Mouse (Mus musculus) forebrain, postnatal 0 days (tissue): ENCODE measurements at regions not wholly inside any gene's neighbourhood (a gene's known extent, or its start where the extent isn't known, plus 50 kb on each side); places are given as distances from the start of the nearest gene placed in this dataset.

ENCODE experiments used
- ATAC-seq: fragments of 200-750 bp; cut with Nextera tagmentation; 2 replicates; pipeline ENCODE4 v1.8.0; 2017; ENCODE audit warnings: mild to moderate bottlenecking, moderate library complexity
- DNase-seq: peaks from one replicate; pipeline ENCODE4 v3.0.0-alpha.2; 2015
- H3K27ac ChIP-seq: fragments of 300-500 bp; sonication (generic); 2 replicates; pipeline ENCODE4 v1.5.1; 2014; ENCODE audit warnings: low read depth, mild to moderate bottlenecking, antibody characterized with exemption, low read length, moderate library complexity, mixed read lengths
- H3K27me3 ChIP-seq: fragments of 300-500 bp; sonication (generic); 2 replicates; pipeline ENCODE4 v1.6.1; 2014; ENCODE audit warnings: mild to moderate bottlenecking, low read length, mixed read lengths; ENCODE audit not compliant: insufficient read depth
- H3K36me3 ChIP-seq: fragments of 300-500 bp; sonication (generic); 2 replicates; pipeline ENCODE4 v1.6.1; 2014; ENCODE audit warnings: mild to moderate bottlenecking, moderate library complexity; ENCODE audit not compliant: insufficient read depth
- H3K4me1 ChIP-seq: fragments of 300-500 bp; sonication (generic); 2 replicates; pipeline ENCODE4 v1.6.1; 2014; ENCODE audit warnings: antibody characterized with exemption; ENCODE audit not compliant: insufficient read depth
- H3K4me2 ChIP-seq: fragments of 300-500 bp; sonication (generic); 2 replicates; pipeline ENCODE4 v1.6.1; 2014; ENCODE audit warnings: low read depth, mild to moderate bottlenecking, moderate library complexity
- H3K4me3 ChIP-seq: fragments of 300-500 bp; sonication (generic); 2 replicates; pipeline ENCODE4 v1.5.1; 2014; ENCODE audit warnings: low read depth, low read length, mixed read lengths
- H3K9ac ChIP-seq: fragments of 300-500 bp; sonication (generic); 2 replicates; pipeline ENCODE4 v1.6.1; 2014; ENCODE audit warnings: mild to moderate bottlenecking
- H3K9me3 ChIP-seq: fragments of 300-500 bp; sonication (generic); 2 replicates; pipeline ENCODE4 v1.6.1; 2016; ENCODE audit warnings: low read length
- CTCF ChIP-seq: sonication (generic); IDR thresholded peaks from 2 replicates; pipeline ENCODE4 v1.5.1; 2016; ENCODE audit warnings: antibody characterized with exemption, control low read depth, low read depth
- WGBS: fragments of 180-500 bp; shearing (Covaris S2); extraction: QIAGEN DNeasy Blood & Tissue Kit; methylation state at CpG from one replicate; pipeline ENCODE4 v1.1.7; 2014; 5-methylcytosine and 5-hydroxymethylcytosine counted together

DNA sequence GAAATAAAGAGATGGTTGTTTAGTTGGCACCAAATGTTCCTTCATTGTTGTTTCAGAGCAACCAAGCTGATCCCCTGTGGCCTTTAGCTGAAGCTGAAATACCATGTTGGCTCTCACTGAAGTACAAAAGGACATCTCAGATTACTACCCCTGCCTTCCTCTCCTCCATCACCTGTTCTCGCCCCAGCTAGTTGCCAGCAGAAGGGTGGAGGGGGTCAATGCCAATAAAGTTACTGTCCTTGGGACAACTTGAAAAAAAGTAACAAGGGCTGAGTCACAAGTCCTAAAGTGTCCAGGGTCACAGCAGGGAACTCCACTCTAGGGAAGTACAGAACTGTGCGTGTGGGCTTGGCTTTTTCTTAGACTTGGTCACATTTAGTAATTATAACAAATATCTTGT is 216.0 kb downstream of the Lnpk start:
- DNase-seq (no peak), ATAC-seq (no peak)
- no peaks in the 10 kb centered on the region for H3K27me3 ChIP-seq
- no peaks in the 10 kb centered on the region for H3K4me1 ChIP-seq
- H3K27ac ChIP-seq: no peak overlapping the region
- WGBS: 93% methylated on average over 2 of the region's 2 CpGs
- H3K36me3 ChIP-seq: no peaks in the 10 kb centered on the region
- no peak overlapping the region for H3K4me3 ChIP-seq
- no peak overlapping the region for H3K4me2 ChIP-seq
- TF ChIP-seq CTCF: no peak
- no peak overlapping the region for H3K9ac ChIP-seq
- no peaks in the 10 kb centered on the region for H3K9me3 ChIP-seq

DNA sequence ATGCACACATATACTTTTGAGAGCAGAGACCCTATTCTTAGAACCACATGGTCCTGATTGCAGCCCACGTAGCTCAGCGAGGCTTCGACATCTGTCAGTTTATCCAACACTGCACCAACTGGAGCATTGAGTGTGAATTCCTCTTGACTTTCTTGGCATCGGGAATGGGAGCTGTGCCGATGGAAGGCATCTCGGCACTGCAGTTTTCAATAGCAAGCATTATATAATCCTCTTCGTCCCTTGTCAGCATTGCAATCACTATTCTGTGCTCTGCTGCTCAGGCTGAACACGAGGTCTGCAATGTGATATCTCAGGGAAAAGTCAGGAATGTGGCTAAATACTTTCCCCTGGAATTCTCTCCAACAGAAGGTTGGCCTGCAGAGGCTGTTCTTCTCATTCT is 224.6 kb downstream of the Lnpk start:
- no peak overlapping the region for H3K4me3 ChIP-seq
- no peaks in the 10 kb centered on the region for H3K36me3 ChIP-seq
- no peaks in the 10 kb centered on the region for H3K9me3 ChIP-seq
- ATAC-seq: peak; percentile 61
- H3K27ac ChIP-seq: no peak overlapping the region
- WGBS: 42% methylated on average over 8 of the region's 8 CpGs
- no peaks in the 10 kb centered on the region for H3K4me1 ChIP-seq
- DNase-seq: peak; percentile 39
- no peak overlapping the region for H3K9ac ChIP-seq
- TF ChIP-seq CTCF: no peak
- H3K4me2 ChIP-seq: no peak overlapping the region
- H3K27me3 ChIP-seq: no peaks in the 10 kb centered on the region

DNA sequence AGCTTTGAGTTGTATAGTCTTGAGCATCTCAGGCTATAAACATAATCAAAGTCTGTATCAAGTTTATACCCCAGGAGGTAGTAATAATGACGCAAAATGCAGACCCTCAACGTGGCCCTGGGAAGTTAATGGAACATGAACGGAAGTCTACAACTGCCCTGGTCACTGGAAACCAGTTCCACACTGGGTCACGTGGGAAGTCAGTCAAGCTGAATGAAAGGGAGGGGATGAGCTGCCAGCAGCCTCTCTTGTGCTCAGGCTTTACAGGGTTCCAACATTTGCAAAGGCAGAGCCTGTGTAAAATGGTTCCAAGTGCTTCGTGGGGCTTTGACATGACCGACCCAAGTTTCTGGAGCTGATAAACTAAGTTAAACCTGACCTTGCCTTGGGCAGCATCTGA is 229.4 kb downstream of the Lnpk start:
- H3K9ac ChIP-seq: no peak overlapping the region
- no peak overlapping the region for H3K4me2 ChIP-seq
- no peak overlapping the region for H3K27ac ChIP-seq
- TF ChIP-seq CTCF: no peak
- WGBS: 48% methylated on average over 6 of the region's 6 CpGs
- no peak; the same call in 1 of the 2 replicates for ATAC-seq
- no peaks in the 10 kb centered on the region for H3K27me3 ChIP-seq
- peak; percentile 7 for DNase-seq
- no peaks in the 10 kb centered on the region for H3K4me1 ChIP-seq
- no peaks in the 10 kb centered on the region for H3K9me3 ChIP-seq
- no peak overlapping the region for H3K4me3 ChIP-seq
- H3K36me3 ChIP-seq: no peaks in the 10 kb centered on the region

DNA sequence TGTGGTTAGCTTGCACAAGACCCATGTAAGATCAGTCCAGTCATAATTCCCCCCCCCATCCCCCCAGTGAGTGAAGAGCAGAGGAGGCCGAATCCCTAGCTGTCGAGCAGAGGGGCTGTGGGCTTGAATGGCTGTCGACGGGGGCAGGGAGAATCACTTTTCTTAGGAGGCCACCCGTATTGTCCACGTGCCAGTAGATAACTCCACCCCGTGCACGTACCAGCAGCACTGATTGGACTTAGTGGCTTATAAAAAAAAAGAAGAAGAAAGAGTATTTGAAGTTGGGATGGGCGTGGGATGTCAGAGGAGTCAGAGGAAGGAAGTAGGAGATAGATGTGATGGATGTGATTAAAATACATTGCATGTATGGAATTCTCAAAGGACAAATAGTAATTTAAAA is 272.9 kb downstream of the Lnpk start:
- H3K4me3 ChIP-seq: no peak overlapping the region
- ATAC-seq (no peak), DNase-seq (no peak)
- H3K9ac ChIP-seq: no peak overlapping the region
- no peak for TF ChIP-seq CTCF
- H3K27ac ChIP-seq: no peak overlapping the region
- no peak overlapping the region for H3K4me2 ChIP-seq
- H3K36me3 ChIP-seq: no peaks in the 10 kb centered on the region
- H3K27me3 ChIP-seq: no peaks in the 10 kb centered on the region
- WGBS: 89% methylated on average over 9 of the region's 9 CpGs
- no peaks in the 10 kb centered on the region for H3K4me1 ChIP-seq
- H3K9me3 ChIP-seq: no peaks in the 10 kb centered on the region

DNA sequence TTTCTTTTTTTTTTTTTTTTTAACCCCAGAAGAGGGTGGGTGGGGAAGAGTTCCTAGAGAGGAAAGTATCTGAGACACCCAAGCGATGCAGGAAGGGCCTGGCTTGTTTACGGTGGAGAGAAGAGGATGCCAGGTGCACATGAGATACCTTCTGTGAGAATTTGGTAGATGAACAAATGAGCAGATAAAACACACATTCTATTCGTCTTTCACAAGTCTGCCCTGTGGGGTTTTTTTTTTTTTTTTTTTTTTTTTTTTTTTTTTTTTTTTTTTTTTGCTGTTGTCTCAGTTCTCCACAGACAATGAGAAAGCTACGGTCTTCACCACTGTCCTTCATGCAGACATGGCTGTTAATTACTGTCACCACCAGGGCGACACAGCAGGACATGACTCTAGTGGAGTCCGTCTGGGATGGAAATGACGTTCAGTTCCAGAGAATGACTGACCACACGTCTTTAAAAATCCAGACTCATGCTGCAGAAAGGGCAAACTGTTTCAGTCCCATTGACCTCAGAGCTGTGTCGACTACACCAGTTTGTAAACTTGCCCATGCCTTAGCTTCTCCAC is 278.3 kb downstream of the Lnpk start:
- peaks cover 5% of the 10 kb centered on the region for H3K4me1 ChIP-seq
- peak overlapping the region; percentile 28 for H3K9ac ChIP-seq
- H3K9me3 ChIP-seq: no peaks in the 10 kb centered on the region
- H3K27me3 ChIP-seq: peaks cover 5% of the 10 kb centered on the region
- no peak overlapping the region for H3K27ac ChIP-seq
- no peaks in the 10 kb centered on the region for H3K36me3 ChIP-seq
- peak; percentile 14 for TF ChIP-seq CTCF
- ATAC-seq (no peak), DNase-seq (no peak)
- peak overlapping the region; percentile 59 for H3K4me2 ChIP-seq
- WGBS: 14% methylated on average over 9 of the region's 9 CpGs
- peak overlapping the region; percentile 34 for H3K4me3 ChIP-seq

DNA sequence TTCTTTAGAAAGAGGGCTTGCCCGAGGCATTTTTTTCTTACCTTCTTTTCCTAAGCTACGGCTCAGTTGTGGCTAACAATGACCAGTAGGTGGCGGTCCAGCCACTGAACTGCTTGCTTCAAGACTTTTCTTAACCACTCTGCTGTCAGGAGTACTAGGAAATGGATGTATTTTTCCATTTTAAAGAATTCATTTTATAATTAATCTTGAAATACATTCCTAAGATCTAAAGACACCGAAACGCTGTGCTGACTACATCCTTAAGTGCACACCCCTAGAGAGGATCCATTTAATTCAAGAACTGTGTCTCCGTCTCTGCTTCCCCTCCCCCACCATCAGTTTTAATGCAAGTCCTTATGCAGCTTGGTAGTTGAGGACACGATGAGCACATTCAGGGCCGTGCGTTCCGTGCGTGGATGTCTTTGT is 278.9 kb downstream of the Lnpk start:
- WGBS: 2% methylated on average over 11 of the region's 11 CpGs

DNA sequence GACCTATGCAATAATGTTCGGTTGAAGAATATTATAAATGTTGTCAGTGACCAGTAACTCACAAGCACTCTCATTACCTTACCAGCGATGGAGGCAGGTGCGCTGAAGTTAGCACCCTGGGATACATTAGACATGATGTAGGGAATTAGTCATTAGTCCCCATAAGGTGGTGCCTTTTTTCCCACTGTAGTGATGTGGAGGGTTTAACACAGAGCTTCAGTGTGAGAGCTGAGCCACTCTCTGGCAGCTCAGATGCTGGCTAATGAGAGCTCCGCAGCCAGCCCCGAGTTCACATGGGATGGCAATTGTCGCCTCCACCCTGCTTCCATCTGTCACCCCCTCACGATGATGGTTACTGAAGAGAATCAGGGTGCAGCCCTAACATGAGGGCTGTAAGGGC is 286.6 kb downstream of the Lnpk start:
- ATAC-seq (no peak), DNase-seq (no peak)
- no peak overlapping the region for H3K27ac ChIP-seq
- H3K27me3 ChIP-seq: peaks cover 3% of the 10 kb centered on the region; the same call in 1 of the 2 replicates
- no peaks in the 10 kb centered on the region for H3K36me3 ChIP-seq
- peaks cover 4% of the 10 kb centered on the region for H3K4me1 ChIP-seq
- no peaks in the 10 kb centered on the region for H3K9me3 ChIP-seq
- no peak overlapping the region for H3K4me3 ChIP-seq
- 78% methylated on average over 7 of the region's 7 CpGs for WGBS
- TF ChIP-seq CTCF: no peak
- H3K4me2 ChIP-seq: no peak overlapping the region
- no peak overlapping the region for H3K9ac ChIP-seq

More for the DNA sequence above, 278.9 kb downstream of the Lnpk start:
- peaks cover 5% of the 10 kb centered on the region for H3K4me1 ChIP-seq
- H3K9ac ChIP-seq: peak overlapping the region; percentile 28; the same call in 1 of the 2 replicates
- DNase-seq: peak; percentile 91
- no peaks in the 10 kb centered on the region for H3K36me3 ChIP-seq
- no peaks in the 10 kb centered on the region for H3K9me3 ChIP-seq
- peak overlapping the region; percentile 34 for H3K4me3 ChIP-seq
- ATAC-seq: peak; percentile 88
- H3K27ac ChIP-seq: no peak overlapping the region
- peak; percentile 84 for TF ChIP-seq CTCF
- peaks cover 5% of the 10 kb centered on the region for H3K27me3 ChIP-seq
- H3K4me2 ChIP-seq: peak overlapping the region; percentile 59
